Mouse (Mus musculus) midbrain, postnatal 0 days (tissue): ENCODE data around the gene Dhdds. TPM values are rescaled to one million over a fixed set of nuclear protein-coding genes. Genes with fewer than 3 reads are reported as not detected.

ENCODE experiments used
- ATAC-seq: fragments of 200-750 bp; cut with Nextera tagmentation; 2 replicates; pipeline ENCODE4 v1.8.0; 2017; ENCODE audit warnings: moderate number of reproducible peaks, mild to moderate bottlenecking, moderate TSS enrichment, moderate library complexity; ENCODE audit not compliant: low FRiP score
- DNase-seq: peaks from one replicate; pipeline ENCODE4 v3.0.0-alpha.2; 2015; ENCODE audit warnings: low spot score
- H3K27ac ChIP-seq: fragments of 300-500 bp; sonication (generic); 2 replicates; pipeline ENCODE4 v1.5.1; 2014; ENCODE audit warnings: low read depth, mild to moderate bottlenecking, low read length, mixed read lengths
- H3K27me3 ChIP-seq: fragments of 300-500 bp; sonication (generic); 2 replicates; pipeline ENCODE4 v1.6.1; 2014; ENCODE audit warnings: low read length, control low read depth, mixed read lengths; ENCODE audit not compliant: insufficient read depth
- H3K36me3 ChIP-seq: fragments of 300-500 bp; sonication (generic); 2 replicates; pipeline ENCODE4 v1.6.1; 2014; ENCODE audit warnings: low read length, control low read depth, mixed read lengths; ENCODE audit not compliant: insufficient read depth
- H3K4me1 ChIP-seq: fragments of 300-500 bp; sonication (generic); 2 replicates; pipeline ENCODE4 v1.6.1; 2014; ENCODE audit warnings: mild to moderate bottlenecking, control low read depth, antibody characterized with exemption, low read length, mixed read lengths; ENCODE audit not compliant: insufficient read depth
- H3K4me2 ChIP-seq: fragments of 300-500 bp; sonication (generic); 2 replicates; pipeline ENCODE4 v1.6.1; 2014; ENCODE audit warnings: low read depth, mild to moderate bottlenecking, low read length, mixed read lengths; ENCODE audit not compliant: poor library complexity, severe bottlenecking
- H3K4me3 ChIP-seq: fragments of 300-500 bp; sonication (generic); 2 replicates; pipeline ENCODE4 v1.5.1; 2014; ENCODE audit warnings: low read depth, mild to moderate bottlenecking, low read length, moderate library complexity
- H3K9ac ChIP-seq: fragments of 300-500 bp; sonication (generic); replicated peaks from 2 replicates; pipeline ENCODE4 v1.6.1; 2014; ENCODE audit warnings: mild to moderate bottlenecking, low read length, moderate library complexity, mixed read lengths; ENCODE audit not compliant: poor library complexity, severe bottlenecking
- H3K9me3 ChIP-seq: fragments of 300-500 bp; sonication (generic); 2 replicates; pipeline ENCODE4 v1.6.1; 2016; ENCODE audit warnings: low read length, control low read depth
- CTCF ChIP-seq: IDR thresholded peaks from 2 replicates; pipeline ENCODE4 v1.5.1; 2016; ENCODE audit warnings: antibody characterized with exemption, mild to moderate bottlenecking
- WGBS: fragments of 180-500 bp; shearing (Covaris S2); extraction: QIAGEN DNeasy Blood & Tissue Kit; methylation state at CpG from one replicate; pipeline ENCODE4 v1.1.7; 2014; 5-methylcytosine and 5-hydroxymethylcytosine counted together
- polyA plus RNA-seq: library from polyadenylated mRNA; unstranded; fragments of >200 nt; fragmentation: Nextera tagmentation; extraction: Ambion mirVana; gene quantifications from 2 replicates; pipeline ENCODE4 v1.2.1, GENCODE M21; 2015
- total RNA-seq: library from RNA; depleted of rRNA; stranded (reverse); fragments of >200 nt; gene quantifications from 2 replicates; pipeline ENCODE4 v1.2.3, GENCODE M21; 2014; rRNA removed

Gene Dhdds
- 45.6 and 46.2 TPM in 2 replicates for total RNA-seq
- polyA plus RNA-seq: 38.3 and 42.6 TPM in 2 replicates

GRCm38 (mm10) chr4:134000466-134001438 is at the start of gene Dhdds:
TSS of gene Dhdds (minus strand) at chr4:134000918.
- 1% methylated on average over 49 of the region's 49 CpGs for WGBS
- Histone ChIP-seq H3K9me3 (no peaks in the 10 kb centered on the region), H3K4me1 (no peaks in the 10 kb centered on the region), H3K9ac (peak within 1 kb of the TSS; percentile 76), H3K36me3 (peaks cover 5% of the 10 kb centered on the region; the same call in 1 of the 2 replicates), H3K4me3 (peak within 1 kb of the TSS; percentile 70), H3K27ac (peak within 1 kb of the TSS; percentile 59; the same call in 1 of the 2 replicates), H3K4me2 (peak within 1 kb of the TSS; percentile 85), H3K27me3 (no peaks in the 10 kb centered on the region)
- ATAC-seq: peak; percentile 98
- peak; percentile 98 for DNase-seq
- TF ChIP-seq CTCF: no peak

- TF ChIP-seq CTCF: no peak
- no peak overlapping the region for H3K4me3 ChIP-seq
- H3K4me1 ChIP-seq: no peaks in the 10 kb centered on the region; the same call in 1 of the 2 replicates
- H3K36me3 ChIP-seq: no peaks in the 10 kb centered on the region
- H3K4me2 ChIP-seq: no peak overlapping the region
- H3K9me3 ChIP-seq: no peaks in the 10 kb centered on the region
- H3K9ac ChIP-seq: no peak overlapping the region
- H3K27ac ChIP-seq: no peak overlapping the region
- 90% methylated on average over 5 of the region's 5 CpGs for WGBS
- ATAC-seq: no peak
- H3K27me3 ChIP-seq: no peaks in the 10 kb centered on the region
- no peak for DNase-seq
Observed at GRCm38 (mm10) chr4:134047648-134048047, 46.9 kb upstream of the Dhdds start.

DNA sequence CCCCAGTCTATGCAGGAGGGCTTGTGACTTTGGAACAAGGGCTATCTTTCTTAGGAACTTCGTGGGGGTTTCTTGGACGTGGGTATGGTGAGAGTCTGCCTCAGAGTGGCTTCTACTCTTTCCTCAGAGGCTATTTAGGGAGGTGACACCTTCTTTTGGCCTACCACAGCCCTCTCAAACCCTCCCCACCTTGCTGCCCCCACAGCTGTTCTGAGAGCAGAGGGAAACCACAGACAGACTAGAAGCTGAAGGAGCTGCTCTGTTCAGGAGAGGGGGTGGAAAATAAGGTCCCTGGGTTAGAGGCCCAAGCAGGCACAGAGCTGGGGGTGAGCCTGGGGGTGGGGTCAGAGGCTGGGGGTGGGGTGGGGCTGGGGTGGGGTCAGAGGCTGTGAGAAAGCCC is 42.3 kb upstream of the Dhdds start:
- DNase-seq (no peak), ATAC-seq (no peak)
- H3K4me3 ChIP-seq: no peak overlapping the region
- 73% methylated on average over 2 of the region's 2 CpGs for WGBS
- no peaks in the 10 kb centered on the region for H3K4me1 ChIP-seq
- TF ChIP-seq CTCF: no peak
- no peak overlapping the region for H3K4me2 ChIP-seq
- H3K36me3 ChIP-seq: no peaks in the 10 kb centered on the region
- no peaks in the 10 kb centered on the region for H3K27me3 ChIP-seq
- no peak overlapping the region for H3K9ac ChIP-seq
- H3K27ac ChIP-seq: no peak overlapping the region
- no peaks in the 10 kb centered on the region for H3K9me3 ChIP-seq

- 60% methylated on average over 9 of the region's 9 CpGs for WGBS
- Histone ChIP-seq H3K4me3 (no peak overlapping the region), H3K9ac (no peak overlapping the region), H3K9me3 (no peaks in the 10 kb centered on the region), H3K27me3 (no peaks in the 10 kb centered on the region), H3K4me1 (no peaks in the 10 kb centered on the region), H3K36me3 (no peaks in the 10 kb centered on the region), H3K4me2 (no peak overlapping the region), H3K27ac (no peak overlapping the region)
- ATAC-seq (no peak), DNase-seq (peak; percentile 73)
- TF ChIP-seq CTCF: no peak
Observed at GRCm38 (mm10) chr4:134041317-134042123, 40.8 kb upstream of the Dhdds start.

DNA sequence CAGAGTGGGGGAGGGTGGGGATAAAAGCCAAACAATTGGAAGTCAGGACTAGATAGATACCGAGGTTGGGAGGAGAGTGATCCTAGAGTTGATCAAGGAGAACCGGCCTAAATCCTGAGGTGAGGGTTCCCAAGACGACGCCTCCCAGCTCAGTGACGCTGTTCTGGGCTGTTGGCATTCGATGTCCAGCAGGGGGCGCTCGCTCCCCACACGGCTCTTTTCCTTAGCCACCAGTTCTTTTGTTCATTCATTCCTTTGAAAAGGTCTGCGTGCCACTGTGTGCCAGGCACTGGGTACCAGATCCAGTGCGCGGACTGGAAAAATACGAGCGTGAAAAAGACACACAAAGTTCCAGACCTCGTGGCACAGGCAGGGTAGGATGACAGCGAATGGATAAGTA is 35.2 kb upstream of the Dhdds start:
- Histone ChIP-seq H3K36me3 (no peaks in the 10 kb centered on the region), H3K27me3 (no peaks in the 10 kb centered on the region), H3K4me1 (no peaks in the 10 kb centered on the region; the same call in 1 of the 2 replicates), H3K9ac (no peak overlapping the region), H3K4me2 (no peak overlapping the region), H3K9me3 (no peaks in the 10 kb centered on the region), H3K27ac (no peak overlapping the region), H3K4me3 (no peak overlapping the region)
- no peak for ATAC-seq
- WGBS: 4% methylated on average over 16 of the region's 16 CpGs
- peak; percentile 91 for TF ChIP-seq CTCF
- peak; percentile 81 for DNase-seq
